Mouse (Mus musculus): ENCODE results near the gene Fbxo21. TPM values are rescaled to one million over a fixed set of nuclear protein-coding genes. Genes with fewer than 3 reads are reported as not detected.
A peak's percentile ranks its signal among the peaks of the same experiment; 100 is the strongest.

Fbxo21 gene
- polyA plus RNA-seq, 1 experiment: 0.06 TPM

DNA sequence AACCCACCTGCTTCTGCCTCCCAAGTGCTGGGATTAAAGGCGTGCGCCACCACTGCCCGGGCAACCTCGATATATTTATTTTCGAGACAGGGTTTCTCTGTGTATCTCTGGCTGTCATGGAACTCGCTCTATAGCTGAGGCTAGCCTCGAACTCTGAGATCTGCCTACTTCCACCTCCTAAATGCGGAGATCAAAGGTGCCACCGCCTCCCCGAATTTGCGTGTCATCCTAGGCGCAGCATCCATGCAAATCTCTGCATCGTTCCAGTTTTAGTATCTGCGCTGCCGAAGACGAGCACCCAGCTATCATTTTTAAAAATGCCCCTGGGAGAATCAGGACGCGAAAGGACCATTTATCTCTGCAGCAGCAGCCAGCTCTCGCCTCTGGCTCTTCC is 270 bp upstream of the Fbxo21 start:
- 0 out of 2 replicates have a peak, but pooled peaks cover 2% of the 10 kb centered on the region for H3K36me3 ChIP-seq (ENCODE audit: control insufficient read depth)
- TF ChIP-seq TAL1 (IDR thresholded peaks at IDR 0.05; ENCODE audit: low read length) (no peak), GATA1 (IDR thresholded peaks at IDR 0.05; ENCODE audit: low read length) (no peak)
- peaks cover 15% of the 10 kb centered on the region for H3K4me1 ChIP-seq (ENCODE audit: control insufficient read depth)
- H3K27me3 ChIP-seq (ENCODE audit: control insufficient read depth): peaks cover 18% of the 10 kb centered on the region
- no peaks in the 10 kb centered on the region for H3K9me3 ChIP-seq (ENCODE audit: control insufficient read depth, low read length)
- peak overlapping the region; percentile 90 for H3K4me3 ChIP-seq (replicated peaks)

GRCm38 (mm10) chr5:117977501-117978158 is 1.1 kb downstream of the Fbxo21 start:
- peaks cover 8% of the 10 kb centered on the region; the same call in 1 of the 2 replicates for H3K36me3 ChIP-seq (ENCODE audit: control insufficient read depth)
- TF ChIP-seq GATA1 (IDR thresholded peaks at IDR 0.05; ENCODE audit: low read length): no peak
- no peak for TF ChIP-seq TAL1 (IDR thresholded peaks at IDR 0.05; ENCODE audit: low read length)
- H3K4me1 ChIP-seq (ENCODE audit: control insufficient read depth): peaks cover 15% of the 10 kb centered on the region
- peaks cover 18% of the 10 kb centered on the region for H3K27me3 ChIP-seq (ENCODE audit: control insufficient read depth)
- no peaks in the 10 kb centered on the region for H3K9me3 ChIP-seq (ENCODE audit: control insufficient read depth, low read length)
- H3K4me3 ChIP-seq (replicated peaks): peak overlapping the region; percentile 90

GRCm38 (mm10) chr5:117978159-117978697 is 1.7 kb downstream of the Fbxo21 start:
- H3K4me1 ChIP-seq (ENCODE audit: control insufficient read depth): peaks cover 15% of the 10 kb centered on the region
- H3K9me3 ChIP-seq (ENCODE audit: control insufficient read depth, low read length): no peaks in the 10 kb centered on the region
- H3K27me3 ChIP-seq (ENCODE audit: control insufficient read depth): peaks cover 18% of the 10 kb centered on the region
- H3K36me3 ChIP-seq (ENCODE audit: control insufficient read depth): peaks cover 13% of the 10 kb centered on the region
- no peak overlapping the region for H3K4me3 ChIP-seq (replicated peaks)
- no peak for TF ChIP-seq TAL1 (IDR thresholded peaks at IDR 0.05; ENCODE audit: low read length)
- TF ChIP-seq GATA1 (IDR thresholded peaks at IDR 0.05; ENCODE audit: low read length): no peak

DNA sequence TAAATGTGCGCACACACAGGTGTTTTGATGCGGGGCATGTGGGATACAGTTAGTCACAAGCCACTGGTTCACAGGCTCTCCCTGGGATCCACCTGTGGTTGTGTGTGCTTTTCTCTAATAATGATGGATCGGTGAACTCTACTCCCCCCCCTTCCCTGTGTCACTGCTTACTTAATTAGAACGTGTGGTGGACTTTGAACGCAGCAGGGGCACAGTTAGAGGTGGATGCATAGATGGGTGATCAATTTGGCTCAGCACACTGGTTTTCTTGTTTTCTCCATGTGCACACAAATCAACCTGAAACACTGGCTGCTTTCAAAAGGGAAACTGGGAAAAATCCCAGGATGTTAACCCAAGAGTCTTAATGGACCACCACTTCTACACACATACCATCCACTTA is 2.6 kb downstream of the Fbxo21 start:
- TF ChIP-seq GATA1 (IDR thresholded peaks at IDR 0.05; ENCODE audit: low read length): no peak
- TF ChIP-seq TAL1 (IDR thresholded peaks at IDR 0.05; ENCODE audit: low read length): no peak
- H3K36me3 ChIP-seq (ENCODE audit: control insufficient read depth): peaks cover 20% of the 10 kb centered on the region
- H3K9me3 ChIP-seq (ENCODE audit: control insufficient read depth, low read length): no peaks in the 10 kb centered on the region
- peaks cover 15% of the 10 kb centered on the region for H3K4me1 ChIP-seq (ENCODE audit: control insufficient read depth)
- peaks cover 18% of the 10 kb centered on the region for H3K27me3 ChIP-seq (ENCODE audit: control insufficient read depth)
- H3K4me3 ChIP-seq (replicated peaks): no peak overlapping the region

DNA sequence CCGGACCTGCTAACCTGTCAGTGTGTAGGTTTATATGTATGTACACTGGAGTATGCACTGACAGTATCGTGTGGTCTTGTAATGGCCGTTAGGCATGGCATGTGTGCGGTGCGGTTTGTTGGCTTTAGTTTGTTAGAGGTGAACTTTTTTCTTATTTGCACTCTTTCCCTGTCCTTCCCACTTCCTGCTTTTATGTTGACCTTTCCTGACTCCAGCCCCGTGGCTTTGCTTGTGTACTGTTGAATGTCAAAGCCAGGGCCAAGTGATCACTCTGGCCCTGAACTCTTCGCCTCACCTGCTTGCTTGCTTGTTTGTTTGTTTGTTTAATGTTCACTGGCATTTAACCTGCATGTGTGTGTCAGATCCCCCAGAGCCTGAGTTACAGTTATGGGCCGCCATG is 4.4 kb downstream of the Fbxo21 start:
- Histone ChIP-seq H3K27me3 (ENCODE audit: control insufficient read depth) (peaks cover 15% of the 10 kb centered on the region), H3K9me3 (ENCODE audit: control insufficient read depth, low read length) (no peaks in the 10 kb centered on the region), H3K36me3 (ENCODE audit: control insufficient read depth) (peaks cover 24% of the 10 kb centered on the region), H3K4me1 (ENCODE audit: control insufficient read depth) (peaks cover 15% of the 10 kb centered on the region), H3K4me3 (replicated peaks) (no peak overlapping the region)
- TF ChIP-seq GATA1 (IDR thresholded peaks at IDR 0.05; ENCODE audit: low read length) (no peak), TAL1 (IDR thresholded peaks at IDR 0.05; ENCODE audit: low read length) (no peak)

GRCm38 (mm10) chr5:117981943-117982342 is 5.4 kb downstream of the Fbxo21 start:
- peaks cover 31% of the 10 kb centered on the region for H3K36me3 ChIP-seq (ENCODE audit: control insufficient read depth)
- H3K4me1 ChIP-seq (ENCODE audit: control insufficient read depth): peaks cover 7% of the 10 kb centered on the region
- H3K4me3 ChIP-seq (replicated peaks): no peak overlapping the region

DNA sequence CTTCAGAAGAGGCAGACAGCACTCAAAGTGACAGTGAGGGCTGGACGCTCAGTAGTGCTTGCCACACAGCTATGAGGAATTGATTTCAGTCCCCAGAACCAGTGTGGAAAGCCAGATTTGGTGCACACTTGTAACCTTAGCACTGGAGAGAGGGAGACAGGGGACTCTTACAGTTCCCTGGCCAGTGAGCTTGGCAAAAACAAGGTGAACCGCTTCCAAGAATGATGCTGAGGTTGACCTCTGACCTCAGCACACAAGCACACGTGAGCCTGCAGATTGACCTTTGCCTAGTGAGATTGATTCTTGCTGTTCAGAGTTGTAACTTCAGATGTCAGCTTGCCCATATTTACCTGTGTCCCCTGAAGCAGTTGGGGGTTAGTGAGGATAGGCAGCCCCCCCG is 9.8 kb downstream of the Fbxo21 start:
- no peaks in the 10 kb centered on the region for H3K27me3 ChIP-seq (ENCODE audit: control insufficient read depth)
- peaks cover 9% of the 10 kb centered on the region for H3K4me1 ChIP-seq (ENCODE audit: control insufficient read depth)
- peaks cover 62% of the 10 kb centered on the region for H3K36me3 ChIP-seq (ENCODE audit: control insufficient read depth)
- no peaks in the 10 kb centered on the region for H3K9me3 ChIP-seq (ENCODE audit: control insufficient read depth, low read length)
- TF ChIP-seq TAL1 (IDR thresholded peaks at IDR 0.05; ENCODE audit: low read length) (no peak), GATA1 (IDR thresholded peaks at IDR 0.05; ENCODE audit: low read length) (no peak)
- H3K4me3 ChIP-seq (replicated peaks): no peak overlapping the region

More at GRCm38 (mm10) chr5:117981943-117982342, 5.4 kb downstream of the Fbxo21 start:
- TF ChIP-seq GATA1 (IDR thresholded peaks at IDR 0.05; ENCODE audit: low read length): no peak
- no peak for TF ChIP-seq TAL1 (IDR thresholded peaks at IDR 0.05; ENCODE audit: low read length)
- H3K9me3 ChIP-seq (ENCODE audit: control insufficient read depth, low read length): no peaks in the 10 kb centered on the region
- peaks cover 13% of the 10 kb centered on the region for H3K27me3 ChIP-seq (ENCODE audit: control insufficient read depth)

DNA sequence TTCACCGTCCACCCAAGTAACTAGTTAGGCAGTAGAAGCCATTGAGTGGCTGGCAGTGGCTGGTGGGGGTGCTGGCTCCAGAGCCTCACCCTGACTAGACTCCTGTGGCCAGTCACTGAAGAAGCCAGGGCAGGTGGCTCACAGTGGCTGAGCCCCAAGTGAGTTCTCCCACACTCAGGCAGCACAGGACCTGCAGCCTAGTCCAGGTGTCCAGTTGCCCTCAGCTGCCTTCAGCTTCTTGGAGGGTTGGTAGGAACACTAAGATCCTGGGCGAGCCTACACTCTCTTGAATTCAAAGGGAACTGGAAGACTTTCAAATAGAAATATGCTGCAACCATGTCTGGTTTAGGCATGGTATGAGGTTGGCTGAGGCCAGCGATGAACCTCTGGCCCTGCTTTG is 11.4 kb downstream of the Fbxo21 start:
- TF ChIP-seq TAL1 (IDR thresholded peaks at IDR 0.05; ENCODE audit: low read length) (no peak), GATA1 (IDR thresholded peaks at IDR 0.05; ENCODE audit: low read length) (no peak)
- H3K9me3 ChIP-seq (ENCODE audit: control insufficient read depth, low read length): no peaks in the 10 kb centered on the region
- H3K27me3 ChIP-seq (ENCODE audit: control insufficient read depth): no peaks in the 10 kb centered on the region
- H3K4me3 ChIP-seq (replicated peaks): no peak overlapping the region
- H3K36me3 ChIP-seq (ENCODE audit: control insufficient read depth): peaks cover 63% of the 10 kb centered on the region
- H3K4me1 ChIP-seq (ENCODE audit: control insufficient read depth): peaks cover 9% of the 10 kb centered on the region

GRCm38 (mm10) chr5:117988367-117988766 is 11.8 kb downstream of the Fbxo21 start:
- Histone ChIP-seq H3K4me3 (replicated peaks) (no peak overlapping the region), H3K36me3 (ENCODE audit: control insufficient read depth) (peaks cover 58% of the 10 kb centered on the region), H3K4me1 (ENCODE audit: control insufficient read depth) (peaks cover 9% of the 10 kb centered on the region), H3K27me3 (ENCODE audit: control insufficient read depth) (no peaks in the 10 kb centered on the region), H3K9me3 (ENCODE audit: control insufficient read depth, low read length) (no peaks in the 10 kb centered on the region)
- TF ChIP-seq TAL1 (IDR thresholded peaks at IDR 0.05; ENCODE audit: low read length) (no peak), GATA1 (IDR thresholded peaks at IDR 0.05; ENCODE audit: low read length) (no peak)
